Mouse (Mus musculus): Measurements from ENCODE around the gene Adarb2.

Adarb2 gene

DNA sequence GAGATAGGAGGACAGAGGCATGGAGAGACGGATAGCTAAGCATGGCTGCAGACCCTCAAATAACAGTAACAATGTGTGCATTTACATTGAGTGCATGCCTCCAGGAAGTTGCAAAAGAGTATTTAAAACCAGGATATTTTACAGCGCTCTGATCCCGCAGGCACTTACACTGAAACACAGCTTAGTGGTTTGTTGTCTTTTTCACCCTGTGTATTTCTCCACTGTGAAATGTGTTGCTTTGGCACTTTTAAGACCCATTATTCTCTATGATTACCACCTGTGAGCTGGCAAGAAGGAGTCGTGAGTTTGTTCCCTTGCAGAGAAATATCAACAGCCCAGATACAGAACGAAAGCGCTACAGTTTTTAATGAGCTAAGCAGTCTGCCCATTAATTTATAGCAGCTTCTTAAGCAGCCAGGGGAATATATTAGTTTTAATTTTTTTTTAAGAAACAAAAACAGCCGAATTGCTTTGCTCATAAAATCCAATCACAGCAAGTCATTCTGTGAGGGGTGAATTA, 167.3 kb downstream of the Adarb2 start:
- no peak for DNase-seq (ENCODE audit: low read depth)

DNA sequence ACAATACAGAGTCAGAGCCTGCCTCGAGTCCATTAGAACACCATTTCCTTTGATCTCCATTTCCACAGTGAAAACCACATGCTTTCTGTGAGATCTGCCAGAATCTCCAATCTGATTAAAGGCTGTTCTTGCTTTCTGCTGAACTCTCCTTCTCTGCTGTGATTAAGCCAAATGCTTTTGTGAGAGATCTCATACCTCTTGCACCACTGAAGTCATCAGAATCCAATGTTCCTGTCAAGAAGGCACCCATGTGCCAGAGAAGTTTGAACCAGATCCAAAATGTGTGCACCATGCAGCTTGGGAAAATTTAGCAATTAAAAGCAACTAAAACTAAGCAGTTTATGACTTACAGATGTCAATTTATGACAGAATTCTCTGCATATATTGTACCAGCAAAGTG, 185.9 kb downstream of the Adarb2 start:
- no peak for DNase-seq (ENCODE audit: low read depth)

GRCm38 (mm10) chr13:8400265-8401041, 197.8 kb downstream of the Adarb2 start:
- DNase-seq (ENCODE audit: low read depth): no peak

DNA sequence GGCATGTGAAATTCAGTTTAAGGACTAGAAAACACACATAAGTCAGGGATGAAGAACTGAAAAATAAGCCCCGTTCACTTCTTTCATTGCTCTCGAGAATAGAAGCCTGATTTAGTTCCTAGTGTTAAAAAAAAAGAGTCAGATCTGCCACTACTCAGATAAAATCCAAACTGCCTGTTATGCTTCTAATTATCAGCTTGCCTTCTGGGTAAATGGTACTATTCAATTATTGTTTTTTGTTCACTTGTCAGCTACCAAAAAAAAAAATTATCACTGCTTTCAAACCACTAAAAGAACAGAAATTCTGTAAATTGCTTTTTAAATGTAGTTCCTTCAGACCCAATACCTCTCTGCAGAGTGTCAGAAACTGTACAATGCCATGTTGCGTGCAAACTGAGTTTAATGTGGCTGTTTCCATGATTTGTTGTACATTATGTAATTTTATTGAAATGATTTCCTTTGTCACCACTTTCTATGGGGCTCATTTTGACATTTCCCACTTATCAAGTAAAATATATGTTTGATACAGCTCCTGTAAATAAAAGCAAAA, 199.7 kb downstream of the Adarb2 start:
- DNase-seq (ENCODE audit: low read depth): no peak

GRCm38 (mm10) chr13:8406020-8406419, 203.4 kb downstream of the Adarb2 start:
- no peak for DNase-seq (ENCODE audit: low read depth)

GRCm38 (mm10) chr13:8410353-8411318, 208.0 kb downstream of the Adarb2 start:
- no peak for DNase-seq (ENCODE audit: low read depth)

DNA sequence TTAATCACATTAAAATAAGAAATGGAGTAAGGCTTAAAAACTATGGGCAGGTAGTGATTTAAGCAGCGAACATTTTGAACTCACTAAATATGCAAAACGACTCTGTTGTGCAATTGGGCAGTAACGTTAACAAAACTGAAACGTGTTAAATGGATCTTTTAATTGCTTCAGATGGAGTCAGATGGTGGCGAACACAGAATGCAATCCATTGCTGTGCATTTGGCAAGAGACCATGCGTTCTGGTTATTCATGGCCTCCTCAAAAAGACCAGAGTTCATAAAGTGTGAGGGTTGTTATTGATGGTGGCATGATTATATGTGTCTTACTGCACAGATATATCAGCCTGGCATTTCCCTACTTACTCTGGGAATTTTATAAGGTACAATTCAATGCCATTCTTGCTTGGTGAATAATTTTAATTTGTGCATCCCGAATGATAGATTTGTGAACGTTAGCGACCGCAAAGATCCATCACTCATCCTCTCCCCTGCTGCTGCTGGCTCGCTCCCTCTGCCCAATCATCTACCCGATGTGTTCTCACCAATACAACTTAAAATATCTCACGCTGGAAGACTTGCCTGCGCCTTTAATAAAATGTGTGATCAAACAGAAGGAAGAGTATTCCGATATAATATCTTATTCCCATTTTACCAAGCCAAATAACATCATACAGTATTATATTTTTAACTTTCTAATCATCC, 221.5 kb downstream of the Adarb2 start:
- DNase-seq (ENCODE audit: low read depth): no peak

DNA sequence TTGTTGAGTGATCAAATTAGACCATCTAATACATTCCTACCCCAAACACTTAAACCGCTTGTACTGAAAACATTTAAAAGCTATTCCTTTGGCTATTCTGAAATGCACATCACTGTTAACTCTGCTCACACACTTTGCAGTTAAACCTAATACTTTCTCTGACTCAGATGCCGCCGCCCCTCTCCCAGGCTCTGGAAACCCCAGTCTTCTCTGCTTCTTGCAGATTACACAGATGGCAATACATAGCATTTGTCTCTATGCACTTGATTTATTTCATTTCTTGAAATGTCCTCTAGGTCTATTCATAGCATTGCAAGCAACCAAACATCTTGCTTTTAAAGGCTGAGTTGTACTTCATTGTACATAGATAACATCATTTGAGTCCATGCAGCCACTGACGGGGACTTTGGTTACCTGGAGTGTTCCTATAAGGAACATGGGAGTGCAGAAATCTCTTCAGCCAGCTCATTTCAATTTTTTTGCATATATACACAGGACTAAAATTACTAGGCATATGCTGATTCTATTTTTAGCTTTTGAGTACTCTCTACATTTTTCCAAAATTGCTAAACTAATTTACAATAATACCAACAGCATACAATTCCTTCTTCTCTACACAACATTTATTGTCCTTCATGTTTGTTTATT, 236.6 kb downstream of the Adarb2 start:
- DNase-seq (ENCODE audit: low read depth): no peak

DNA sequence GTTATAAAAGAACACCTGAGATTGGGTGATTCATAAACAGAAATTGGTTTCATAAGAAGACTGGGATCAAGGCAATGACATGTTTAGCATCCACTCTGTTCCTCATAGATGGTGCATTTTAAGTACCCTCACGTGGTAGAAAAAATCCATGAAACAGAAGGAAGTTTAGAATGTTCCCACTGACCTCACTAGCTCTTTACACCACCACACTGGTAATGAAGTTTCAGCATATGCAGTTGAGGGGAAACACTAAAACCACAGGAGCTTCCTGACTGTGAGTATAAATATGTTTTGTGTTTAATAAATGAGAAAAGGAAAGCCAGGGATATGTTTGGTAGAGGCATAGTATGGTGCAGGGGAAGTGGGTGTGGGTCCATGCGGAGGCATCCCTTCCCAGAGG, 242.7 kb downstream of the Adarb2 start:
- no peak for DNase-seq (ENCODE audit: low read depth)

GRCm38 (mm10) chr13:8448192-8448879, 245.7 kb downstream of the Adarb2 start:
- DNase-seq (ENCODE audit: low read depth): no peak

DNA sequence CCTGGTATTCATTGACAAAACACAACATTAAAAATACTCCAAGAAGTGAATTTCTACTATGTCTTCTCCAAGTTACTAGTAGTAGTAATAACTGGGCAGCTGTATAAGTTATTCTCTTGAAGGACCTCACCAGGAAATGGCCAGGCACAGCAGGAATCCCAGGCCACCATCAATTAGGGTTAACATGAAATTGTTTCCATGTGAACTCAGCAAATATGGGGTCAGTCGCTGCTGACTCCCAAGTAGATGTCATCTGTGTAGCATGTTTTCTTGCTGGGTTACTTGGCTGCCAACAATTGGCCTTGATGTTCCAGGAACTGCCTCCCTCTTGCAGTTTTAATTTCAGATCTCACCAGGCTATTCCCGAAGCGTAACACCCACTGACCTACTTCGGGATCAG, 248.9 kb downstream of the Adarb2 start:
- DNase-seq (ENCODE audit: low read depth): no peak

DNA sequence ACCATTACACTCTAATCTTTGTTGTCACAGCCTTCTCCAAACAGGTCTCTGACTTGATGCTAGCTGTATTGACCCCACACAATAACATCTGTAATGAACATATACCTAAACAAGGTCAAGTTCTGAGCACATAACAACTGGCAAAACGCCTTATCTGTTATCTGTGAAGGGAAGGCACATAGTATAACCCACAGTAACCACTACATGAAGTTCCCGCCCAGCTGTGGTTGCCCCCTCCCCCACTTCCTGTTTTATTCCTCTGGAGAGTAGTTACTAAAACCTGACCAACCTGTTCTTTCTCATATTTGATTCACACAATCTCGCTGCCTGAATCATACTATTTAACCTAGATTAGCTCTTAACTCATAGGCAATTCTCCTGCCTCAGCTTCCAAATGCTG, 254.2 kb downstream of the Adarb2 start:
- no peak for DNase-seq (ENCODE audit: low read depth)

DNA sequence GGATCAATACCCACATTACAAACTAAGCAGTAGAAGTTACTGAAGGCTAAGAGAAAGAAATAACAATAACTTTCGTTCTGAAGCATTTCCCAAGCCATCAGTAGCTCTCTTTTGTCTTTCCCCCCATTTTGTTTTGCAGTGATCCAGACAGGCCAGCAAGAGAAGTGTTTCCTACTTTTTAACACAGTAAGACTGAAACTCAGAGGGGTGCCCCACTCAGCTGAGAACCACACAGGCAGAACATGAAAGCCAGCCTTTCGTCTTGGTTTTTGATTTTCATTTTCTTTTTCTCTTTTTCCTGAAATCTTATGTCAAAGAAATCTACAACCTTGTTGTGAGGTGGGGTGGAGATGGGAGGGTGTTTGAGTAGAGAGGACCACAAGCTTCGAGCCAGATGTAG, 255.2 kb downstream of the Adarb2 start:
- DNase-seq (ENCODE audit: low read depth): no peak

DNA sequence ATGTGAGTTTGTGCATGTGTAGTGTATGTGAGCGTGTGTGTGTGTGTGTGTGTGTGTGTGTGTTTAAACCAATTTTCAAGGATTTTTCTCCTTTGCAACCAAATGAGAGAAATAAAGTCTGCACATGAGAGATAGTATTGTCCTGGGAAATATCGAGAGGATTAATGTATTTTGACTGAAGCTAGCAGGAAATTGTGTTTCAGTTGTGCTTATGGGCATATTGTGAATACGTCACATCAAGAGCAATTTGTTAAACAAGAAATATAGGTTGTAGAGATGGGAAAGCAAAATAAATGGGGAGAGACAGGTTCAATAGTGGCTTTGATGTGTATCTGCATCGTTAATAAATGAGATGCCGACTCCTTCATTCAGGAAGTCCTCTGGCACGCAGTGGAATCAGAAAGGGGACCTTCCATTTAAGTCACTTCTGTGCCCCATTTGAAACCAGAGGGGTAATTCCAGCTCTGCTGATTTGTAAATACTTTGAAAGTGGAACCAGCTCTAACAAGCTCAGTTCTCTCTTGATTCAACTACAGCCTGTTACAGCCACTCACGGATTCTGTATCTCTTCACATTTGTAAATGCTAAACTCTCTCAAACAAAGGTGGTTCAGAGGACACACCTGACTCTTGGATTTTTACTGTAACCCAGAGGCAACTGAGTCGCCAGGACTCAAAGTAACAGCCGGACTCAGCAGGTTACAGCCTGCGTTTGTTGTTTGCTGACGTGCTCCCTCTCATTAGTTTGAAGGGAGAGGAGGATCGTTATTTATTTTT, 265.1 kb downstream of the Adarb2 start:
- DNase-seq (ENCODE audit: low read depth): no peak

- no peak for DNase-seq (ENCODE audit: low read depth)
These were observed 273.6 kb downstream of the Adarb2 start for GRCm38 (mm10) chr13:8476237-8476636.

DNA sequence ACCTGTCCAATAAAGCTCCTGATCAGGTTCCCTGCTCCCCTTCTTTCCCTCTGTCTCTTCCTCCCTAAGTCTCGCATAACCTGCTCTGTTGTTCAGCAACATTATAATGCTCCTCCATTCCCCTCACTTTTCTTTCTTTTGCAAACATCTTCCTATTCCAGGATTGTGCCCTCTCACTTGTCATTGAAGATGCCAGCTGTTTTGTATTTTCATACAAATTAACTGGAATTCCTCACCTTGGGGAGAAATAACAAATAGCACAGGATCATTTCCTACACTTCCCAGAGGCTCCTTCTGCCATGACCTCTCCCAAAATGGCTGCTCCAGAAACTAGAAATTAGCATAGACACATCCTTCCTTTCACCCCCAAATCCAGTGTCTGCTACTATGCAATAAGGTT, 276.1 kb downstream of the Adarb2 start:
- no peak for DNase-seq (ENCODE audit: low read depth)

DNA sequence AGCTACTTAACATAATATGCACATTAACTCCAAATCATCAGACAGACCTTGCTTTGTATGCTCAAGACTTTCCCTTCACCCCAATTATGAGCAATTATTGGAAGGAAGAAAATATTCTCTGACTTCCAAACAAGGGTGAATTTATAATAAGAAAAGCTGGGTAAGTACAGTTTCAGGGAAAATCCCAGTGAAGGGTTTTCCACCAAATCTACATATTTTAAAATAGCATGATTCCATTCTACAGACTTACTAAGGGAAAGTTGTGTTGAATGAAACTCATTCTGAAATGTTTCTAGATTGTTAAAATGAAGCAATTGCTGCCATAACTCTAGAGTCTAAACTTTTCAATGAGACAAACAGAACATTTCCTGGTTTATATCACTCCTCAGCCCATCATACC, 277.3 kb downstream of the Adarb2 start:
- no peak for DNase-seq (ENCODE audit: low read depth)

- no peak for DNase-seq (ENCODE audit: low read depth)
These were observed 278.7 kb downstream of the Adarb2 start for GRCm38 (mm10) chr13:8481347-8481746.

GRCm38 (mm10) chr13:8484592-8485272, 282.1 kb downstream of the Adarb2 start:
- DNase-seq (ENCODE audit: low read depth): no peak

All from c-Kit-positive CD71-positive TER-119-negative erythroid progenitor cells, embryonic 14.5 days (primary cell).